Comparison of ENCODE assay signal across 7 mouse cellular contexts in genomic region chr16:13416465-13416864, GRCm38 (mm10).
A peak's percentile ranks its signal among the peaks of the same experiment; 100 is the strongest.
DNase-seq lines count a peak whose midpoint lies in the region; ATAC-seq and TF ChIP-seq lines count a peak whose summit lies in the region.

No protein-coding gene starts in this region.

- intact Hi-C loops in heart, postnatal 36 days (cut with DNase I): no loop called here
- intact Hi-C loops in gastrocnemius, postnatal 14 days (cut with DNase I; ENCODE audit: low total_unique reads): no loop called here

- DNase-seq in layer of hippocampus, adult 2 months (ENCODE audit: low spot score in 2 of 2): no peak
- no peak for DNase-seq in layer of hippocampus, postnatal 36 days
- DNase-seq in cerebellum, postnatal 25 days: peak; percentile 69 to 77
- DNase-seq in heart, postnatal 36 days: peak; percentile 58 to 68
- DNase-seq in ovary, postnatal 14 days (ENCODE audit: low spot score): peak; percentile 21
- DNase-seq in gastrocnemius, postnatal 14 days: no peak

- no peak for TF ChIP-seq CTCF in layer of hippocampus, adult 2 months (conservative IDR thresholded peaks at IDR 0.05)

- no peak for ATAC-seq in megakaryocyte, adult 5-6 weeks (ENCODE audit: poor library complexity, severe bottlenecking)

- H3K4me3 ChIP-seq in layer of hippocampus, adult 2 months: no peak overlapping the region

- peak overlapping the region; percentile 57; the same call in 1 of the 2 replicates for H3K27ac ChIP-seq in layer of hippocampus, adult 2 months

Comparison
In these comparisons a context has a peak if more than half of its experiments do, and no peak if none do; other contexts are left out.
1. DNase-seq: peak in cerebellum, postnatal 25 days (2 of 2), heart, postnatal 36 days (2 of 2) and ovary, postnatal 14 days (single experiment); none in layer of hippocampus, adult 2 months (0 of 2), layer of hippocampus, postnatal 36 days (0 of 2) and gastrocnemius, postnatal 14 days (single experiment).